ENCODE assay signal across 8 mouse cellular contexts in genomic region chr2:168049002-168049635, GRCm38 (mm10). TPM values are rescaled to one million over a fixed set of nuclear protein-coding genes. Genes with fewer than 3 reads are reported as not detected.
DNase-seq lines count a peak whose midpoint lies in the region; ATAC-seq and TF ChIP-seq lines count a peak whose summit lies in the region.

No protein-coding gene starts in this region.

- H3K36me3 ChIP-seq in liver, adult 2 months (ENCODE audit: control insufficient read depth, insufficient read depth, low read length) = no peaks in the 10 kb centered on the region
- H3K36me3 ChIP-seq in forebrain, embryonic 12.5 days (replicated peaks) = no peaks in the 10 kb centered on the region
- H3K36me3 ChIP-seq in neural tube, embryonic 13.5 days = no peaks in the 10 kb centered on the region

- WGBS in liver, adult 2 months = 36% methylated on average over 16 of the region's 16 CpGs
- WGBS in forebrain, embryonic 12.5 days = 13% methylated on average over 16 of the region's 16 CpGs
- WGBS in neural tube, embryonic 13.5 days = 10% methylated on average over 16 of the region's 16 CpGs

- H3K9ac ChIP-seq in liver, adult 2 months (ENCODE audit: low read depth, low read length) = peak overlapping the region; percentile 51
- no peak overlapping the region for H3K9ac ChIP-seq in forebrain, embryonic 12.5 days
- H3K9ac ChIP-seq in neural tube, embryonic 13.5 days = no peak overlapping the region

- DNase-seq in liver, adult 2 months (ENCODE audit: extremely low read depth, low read depth, low spot score) = no peak
- DNase-seq in liver = no peak
- peak; percentile 59 for DNase-seq in kidney, postnatal 10 days
- no peak for DNase-seq in left cerebral cortex, postnatal 25 days (ENCODE audit: low spot score in 2 of 2)
- DNase-seq in cerebellum, postnatal 4 days (ENCODE audit: low spot score in 2 of 2) = no peak

- intact Hi-C loops in left cerebral cortex, postnatal 25 days (cut with DNase I) = no loop called here

- no peak for ATAC-seq in forebrain, embryonic 12.5 days (ENCODE audit: low FRiP score)
- ATAC-seq in neural tube, embryonic 13.5 days (ENCODE audit: low read depth) = no peak
- ATAC-seq in inflammation-experienced regulatory T-cells, adult 6 months = no peak

- H3K27me3 ChIP-seq in liver, adult 2 months (ENCODE audit: control insufficient read depth, insufficient read depth, low read length) = peaks cover 9% of the 10 kb centered on the region
- peaks cover 63% of the 10 kb centered on the region for H3K27me3 ChIP-seq in forebrain, embryonic 12.5 days
- peaks cover 52% of the 10 kb centered on the region for H3K27me3 ChIP-seq in neural tube, embryonic 13.5 days

- H3K79me2 ChIP-seq in liver, adult 2 months (ENCODE audit: control insufficient read depth, insufficient read depth, low read length) = no peaks in the 10 kb centered on the region

- TF ChIP-seq POLR2A in liver, adult 2 months (IDR thresholded peaks at IDR 0.05; ENCODE audit: extremely low read depth, insufficient read depth, low read length) = no peak

- H3K9me3 ChIP-seq in forebrain, embryonic 12.5 days = no peaks in the 10 kb centered on the region
- no peaks in the 10 kb centered on the region for H3K9me3 ChIP-seq in neural tube, embryonic 13.5 days

- TF ChIP-seq CTCF in liver, adult 2 months (IDR thresholded peaks at IDR 0.05; ENCODE audit: low read depth, low read length) = no peak

- H3K4me1 ChIP-seq in liver, adult 2 months (ENCODE audit: control insufficient read depth, insufficient read depth, low read length) = peaks cover 4% of the 10 kb centered on the region; the same call in 1 of the 2 replicates
- H3K4me1 ChIP-seq in forebrain, embryonic 12.5 days = peaks cover 24% of the 10 kb centered on the region
- peaks cover 19% of the 10 kb centered on the region for H3K4me1 ChIP-seq in neural tube, embryonic 13.5 days (replicated peaks)

- peak overlapping the region; percentile 60 for H3K4me3 ChIP-seq in liver, adult 2 months (ENCODE audit: insufficient read depth, low read depth, low read length)
- H3K4me3 ChIP-seq in forebrain, embryonic 12.5 days (replicated peaks) = 0 out of 2 replicates have a peak overlapping the region, but pooled peaks have one; percentile 45
- H3K4me3 ChIP-seq in neural tube, embryonic 13.5 days = peak overlapping the region; percentile 40; the same call in 1 of the 2 replicates

- H3K27ac ChIP-seq in liver, adult 2 months (replicated peaks; ENCODE audit: insufficient read depth, low read depth, low read length) = no peak overlapping the region
- H3K27ac ChIP-seq in forebrain, embryonic 12.5 days = no peak overlapping the region
- H3K27ac ChIP-seq in neural tube, embryonic 13.5 days (replicated peaks) = no peak overlapping the region

- H3K4me2 ChIP-seq in forebrain, embryonic 12.5 days = peak overlapping the region; percentile 83
- peak overlapping the region; percentile 66 for H3K4me2 ChIP-seq in neural tube, embryonic 13.5 days

RNA-seq across cellular contexts. Expression of gene Pard6b, which starts 31.7 kb away (rescaled TPM):
- 1.7 and 3.4 TPM in 2 replicates for total RNA-seq in liver, adult 2 months (2014; rRNA removed)
- 5.3 and 5.9 TPM in 2 replicates for polyA plus RNA-seq in liver, adult 2 months (2012; rRNA removed)
- polyA plus RNA-seq in forebrain, embryonic 12.5 days (2016; fragmentation: Nextera tagmentation; extraction: Ambion mirVana) = 11.4 and 13.5 TPM in 2 replicates
- 7.5 and 9.1 TPM in 2 replicates for polyA plus RNA-seq in neural tube, embryonic 13.5 days (2015; fragmentation: Nextera tagmentation; extraction: Ambion mirVana)
- 1 to 10 TPM in 2 of 3 experiments, under 1 TPM in 1; 0.41 to 1.2 (median 1.1) TPM for polyA plus RNA-seq in inflammation-experienced regulatory T-cells, adult 6 months (2017; shearing (Covaris generic))
- total RNA-seq in left cerebral cortex, postnatal 25 days (2021) = 1 to 10 TPM; 5.0 to 5.2 TPM

RNA-seq across cellular contexts. Expression of gene Ripor3, which starts 38.7 kb away (rescaled TPM):
- 0.92 and 0.94 TPM in 2 replicates for total RNA-seq in liver, adult 2 months (2014; rRNA removed)
- 1.4 and 1.9 TPM in 2 replicates for polyA plus RNA-seq in liver, adult 2 months (2012; rRNA removed)
- 0.24 and 0.82 TPM in 2 replicates for polyA plus RNA-seq in forebrain, embryonic 12.5 days (2016; fragmentation: Nextera tagmentation; extraction: Ambion mirVana)
- 0.40 and 0.61 TPM in 2 replicates for polyA plus RNA-seq in neural tube, embryonic 13.5 days (2015; fragmentation: Nextera tagmentation; extraction: Ambion mirVana)
- under 1 TPM; 0.16 to 0.49 (median 0.33) TPM for polyA plus RNA-seq in inflammation-experienced regulatory T-cells, adult 6 months (2017; shearing (Covaris generic))
- under 1 TPM; 0.44 to 0.48 TPM for total RNA-seq in left cerebral cortex, postnatal 25 days (2021)
